Mouse (Mus musculus) macrophage (primary cell): ENCODE data around the gene Brd3. TPM values are rescaled to one million over a fixed set of nuclear protein-coding genes. Genes with fewer than 3 reads are reported as not detected.
"Not testable (repeated sequence)": the region's sequence is repeated elsewhere in the genome, so short reads cannot be mapped to it uniquely, and the experiment has no call there.

Experiments used
- H3K27ac ChIP-seq: fragments of 350-480 bp; formaldehyde crosslinking; 2 replicates; pipeline ENCODE4 v1.9.0; 2021
- H3K36me3 ChIP-seq: fragments of 350-480 bp; formaldehyde crosslinking; 2 replicates; pipeline ENCODE4 v1.9.0; 2021; ENCODE audit errors: inconsistent target
- H3K4me3 ChIP-seq: fragments of 350-480 bp; formaldehyde crosslinking; 2 replicates; pipeline ENCODE4 v1.9.0; 2021; ENCODE audit errors: inconsistent target
- H3K79me2 ChIP-seq: fragments of 350-480 bp; formaldehyde crosslinking; 2 replicates; pipeline ENCODE4 v1.9.0; 2021; ENCODE audit errors: inconsistent target
- WGBS: methylation state at CpG from one replicate; pipeline ENCODE4 v1.1.7; 2026; ENCODE audit warnings: inconsistent platforms; ENCODE audit not compliant: missing documents; 5-methylcytosine and 5-hydroxymethylcytosine counted together
- polyA plus RNA-seq: library from polyadenylated mRNA; stranded (reverse); fragments of 250-400 nt; gene quantifications from 3 replicates; pipeline ENCODE4 v1.2.4, GENCODE M21; 2018; ENCODE audit warnings: inconsistent platforms

Brd3 gene
- polyA plus RNA-seq, 1 experiment from 2014 or later = 33.6 TPM

DNA sequence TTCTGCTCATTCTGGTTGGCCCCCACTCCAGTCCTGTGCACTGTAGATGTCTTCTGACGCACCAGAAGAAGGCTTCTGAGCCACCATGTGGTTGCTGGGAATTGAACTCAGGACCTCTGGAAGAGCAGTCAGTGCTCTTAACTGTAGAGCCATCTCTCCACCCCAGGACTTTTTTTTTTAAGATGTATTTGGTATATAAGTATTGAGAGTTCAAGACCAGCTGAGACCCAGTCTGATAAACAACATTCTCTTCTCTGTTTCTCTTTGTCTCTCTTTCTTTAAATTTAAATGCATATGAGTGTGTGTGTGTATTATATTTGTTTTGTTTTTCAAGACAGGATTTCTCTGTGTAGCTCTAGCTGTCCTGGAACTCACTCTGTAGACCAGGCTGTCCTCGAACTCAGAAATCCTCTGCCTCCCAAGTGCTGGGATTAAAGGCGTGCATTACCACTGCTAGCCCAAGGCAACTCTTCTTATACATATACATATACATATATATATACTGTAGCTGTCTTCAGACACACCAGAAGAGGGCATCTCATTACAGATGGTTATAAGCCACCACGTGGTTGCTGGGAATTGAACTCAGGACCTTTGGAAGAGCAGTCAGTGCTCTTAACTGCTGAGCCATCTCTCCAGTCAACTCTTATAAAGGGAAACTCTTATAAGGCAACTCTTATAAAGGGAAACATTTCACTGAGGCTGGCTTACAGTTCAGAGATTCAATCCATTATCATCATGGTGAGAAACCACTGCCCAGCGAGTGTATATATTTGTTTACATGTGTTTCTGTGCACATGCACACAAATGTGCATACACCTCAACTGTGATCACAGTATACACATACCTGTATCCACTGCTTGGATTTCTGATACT, 31.2 kb upstream of the Brd3 start:
- 80% methylated on average over 5 of the region's 5 CpGs for WGBS
- H3K4me3 ChIP-seq, H3K79me2 ChIP-seq, H3K27ac ChIP-seq: not testable (repeated sequence)
- H3K36me3 ChIP-seq = peaks cover 27% of the 10 kb centered on the region

DNA sequence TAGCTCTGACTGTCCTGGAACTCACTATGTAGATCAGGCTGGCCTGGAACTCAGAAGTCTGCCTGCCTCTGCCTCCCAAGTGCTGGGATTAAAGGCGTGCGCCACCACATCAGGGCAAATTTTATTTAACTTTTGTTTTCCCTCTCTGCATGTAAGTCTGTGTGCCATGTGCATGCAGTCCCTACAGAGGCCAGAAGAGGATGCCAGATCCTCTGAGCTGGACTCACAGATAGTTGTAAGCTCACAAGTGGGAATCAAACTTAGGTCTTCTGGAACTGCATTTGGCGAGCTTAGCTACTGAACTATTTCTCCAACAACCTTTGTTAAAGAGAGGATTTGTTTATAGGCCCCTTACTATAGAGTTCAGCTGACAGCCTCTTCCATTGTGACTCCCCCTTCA, 10.8 kb upstream of the Brd3 start:
- Histone ChIP-seq H3K4me3 (no peak overlapping the region), H3K79me2 (peaks cover 51% of the 10 kb centered on the region), H3K27ac (no peak overlapping the region), H3K36me3 (peaks cover 24% of the 10 kb centered on the region)
- 97% methylated on average over 3 of the region's 3 CpGs for WGBS

DNA sequence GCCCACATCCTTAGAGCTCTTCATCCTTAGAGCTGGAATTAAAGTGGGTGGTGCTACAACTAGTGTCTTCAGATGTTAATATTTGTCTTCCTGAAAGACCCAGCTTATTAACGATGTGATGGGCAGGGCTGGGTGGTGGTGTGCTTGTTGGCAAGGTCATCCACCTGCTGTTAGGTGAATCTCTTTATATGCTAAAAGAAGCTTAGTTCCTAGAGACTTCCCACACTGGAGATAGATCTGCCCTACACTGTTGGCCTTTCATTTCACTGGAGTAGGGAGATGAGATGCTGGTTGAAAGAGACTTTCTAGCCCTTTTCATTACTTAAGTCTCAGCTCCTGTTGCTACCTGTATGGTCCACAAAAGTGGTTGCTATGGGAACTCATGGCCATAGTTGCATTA, 8.8 kb upstream of the Brd3 start:
- Histone ChIP-seq H3K36me3 (peaks cover 22% of the 10 kb centered on the region), H3K4me3 (peak overlapping the region; percentile 90), H3K79me2 (peaks cover 51% of the 10 kb centered on the region), H3K27ac (no peak overlapping the region)
- WGBS = 0% methylated on average over 1 of the region's 1 CpGs

DNA sequence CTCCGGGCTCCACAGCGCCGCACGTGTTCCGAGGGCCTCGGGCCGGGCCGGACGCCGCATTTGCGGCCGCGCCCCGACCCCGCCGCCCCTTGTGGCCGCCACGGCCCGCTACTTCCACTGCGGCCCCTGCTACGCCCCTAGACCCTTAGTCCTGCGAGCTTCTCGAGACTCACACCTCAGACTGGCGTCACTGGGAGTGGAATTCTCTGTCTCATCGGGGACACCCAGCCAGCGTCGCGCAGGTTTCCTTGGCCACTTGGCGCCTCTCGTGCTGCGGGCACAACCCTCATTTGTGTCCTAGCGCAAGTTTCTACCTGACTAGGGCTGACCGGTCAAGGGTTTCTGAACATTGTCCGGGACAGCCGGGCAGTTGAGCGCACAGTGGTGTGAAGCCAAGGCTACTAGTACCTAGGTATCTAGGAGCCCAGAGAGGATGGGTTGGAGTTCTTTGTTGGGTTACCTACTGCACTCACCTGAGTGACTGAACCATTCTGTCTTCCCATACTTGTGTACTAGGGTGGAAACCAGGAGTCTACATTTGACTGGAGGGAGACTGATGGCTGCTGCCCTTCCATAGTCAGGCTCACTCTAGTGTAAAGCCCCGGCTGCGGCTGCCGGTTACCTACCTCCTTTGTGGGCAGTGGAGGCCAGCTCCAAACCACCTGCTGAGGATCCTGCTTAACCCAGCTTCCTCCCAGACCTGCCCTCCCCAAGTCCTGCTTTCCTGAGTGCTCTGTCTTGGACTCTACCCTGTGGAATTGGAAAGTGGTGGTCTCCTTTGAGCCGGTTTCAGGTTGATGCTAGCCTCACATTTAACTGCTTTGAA, 8.1 kb upstream of the Brd3 start:
- Histone ChIP-seq H3K79me2 (peaks cover 51% of the 10 kb centered on the region), H3K36me3 (peaks cover 15% of the 10 kb centered on the region), H3K27ac (peak overlapping the region; percentile 47), H3K4me3 (peak overlapping the region; percentile 90)
- WGBS = under 1% methylated on average over 40 of the region's 40 CpGs

DNA sequence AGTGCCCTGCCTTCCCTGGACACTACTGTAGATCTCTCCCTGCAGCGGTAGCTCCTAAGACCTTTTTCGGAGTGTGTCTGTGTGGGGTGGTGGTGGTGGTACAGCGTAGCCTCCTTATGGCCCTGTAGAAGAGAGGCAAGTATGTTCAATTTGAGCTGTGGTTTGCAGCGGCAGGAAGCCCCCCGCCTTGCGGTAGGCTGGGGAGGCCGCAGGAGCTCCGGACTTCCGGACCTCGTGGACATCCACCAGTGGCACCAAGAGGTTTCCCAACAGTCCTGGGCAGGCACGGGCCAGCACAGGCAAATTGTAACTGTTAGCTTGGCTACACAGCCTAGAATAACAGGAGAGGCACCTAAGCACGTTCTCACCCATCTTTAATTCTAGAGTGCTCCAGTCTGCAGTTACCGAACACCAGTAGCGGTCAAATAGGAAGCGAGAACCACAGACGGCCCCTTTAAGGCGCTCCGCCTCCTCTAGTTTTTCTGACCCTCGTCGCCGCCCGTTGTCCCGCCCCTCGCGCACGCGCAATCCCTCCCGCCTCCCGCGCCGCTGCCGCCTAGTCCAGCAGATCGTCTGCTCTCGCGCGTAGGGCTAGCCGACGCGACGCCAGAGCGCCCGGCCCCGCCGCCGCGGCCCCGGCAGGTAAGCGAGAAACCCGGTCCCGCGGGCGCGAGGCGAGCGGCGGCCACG, 7.3 kb upstream of the Brd3 start, which contains the start of gene Wdr5:
TSS of gene Wdr5 (plus strand) at position 519 of the 690 bp plus-strand sequence.
- H3K36me3 ChIP-seq = peaks cover 7% of the 10 kb centered on the region
- under 1% methylated on average over 56 of the region's 57 CpGs for WGBS
- peaks cover 46% of the 10 kb centered on the region for H3K79me2 ChIP-seq
- H3K4me3 ChIP-seq = peak within 1 kb of the TSS; percentile 90
- peak within 1 kb of the TSS; percentile 92 for H3K27ac ChIP-seq

DNA sequence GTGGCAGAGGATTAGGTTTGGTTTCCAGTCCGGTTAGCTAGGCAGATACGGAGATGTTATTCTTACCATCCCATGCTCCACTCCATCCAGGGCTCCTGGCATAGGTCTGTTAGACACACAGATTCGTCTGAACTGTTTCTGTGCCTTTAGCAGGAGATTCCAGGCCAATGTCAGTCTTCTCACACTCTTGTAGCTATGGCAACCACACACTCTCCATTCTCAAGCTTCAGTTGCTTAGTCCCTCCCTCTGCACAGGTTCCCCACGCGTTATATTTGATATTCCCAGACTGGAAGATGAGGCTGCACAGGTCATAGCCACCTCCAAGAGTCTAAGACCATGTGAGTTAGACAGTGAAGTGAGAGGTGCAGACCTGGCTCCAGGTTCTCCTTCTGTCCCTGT, 6.4 kb upstream of the Brd3 start:
- Histone ChIP-seq H3K27ac (peak overlapping the region; percentile 92), H3K36me3 (no peaks in the 10 kb centered on the region; the same call in 1 of the 2 replicates), H3K79me2 (peaks cover 36% of the 10 kb centered on the region), H3K4me3 (peak overlapping the region; percentile 49)
- 64% methylated on average over 5 of the region's 5 CpGs for WGBS

DNA sequence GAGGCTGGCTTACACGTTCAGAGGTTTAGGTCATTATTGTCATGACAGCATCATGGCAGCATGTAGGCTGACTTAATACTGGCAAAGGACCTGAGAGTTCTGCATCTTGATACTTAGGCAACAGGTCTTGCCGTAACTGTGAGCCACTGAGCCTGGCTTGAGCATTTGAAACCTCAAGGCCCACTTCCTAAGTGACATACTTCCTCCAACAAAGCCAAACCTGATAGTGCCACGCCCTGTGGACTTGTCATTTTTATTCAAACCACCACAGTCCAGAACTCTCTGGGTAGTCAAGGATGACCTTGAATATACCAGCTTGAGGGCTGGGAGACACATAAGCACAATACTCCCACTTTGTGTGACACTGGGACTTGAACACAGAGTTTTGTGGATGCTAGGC, 5.4 kb upstream of the Brd3 start:
- H3K36me3 ChIP-seq = no peaks in the 10 kb centered on the region
- peaks cover 27% of the 10 kb centered on the region for H3K79me2 ChIP-seq
- no peak overlapping the region for H3K4me3 ChIP-seq
- WGBS = 64% methylated on average over 3 of the region's 3 CpGs
- H3K27ac ChIP-seq = no peak overlapping the region

DNA sequence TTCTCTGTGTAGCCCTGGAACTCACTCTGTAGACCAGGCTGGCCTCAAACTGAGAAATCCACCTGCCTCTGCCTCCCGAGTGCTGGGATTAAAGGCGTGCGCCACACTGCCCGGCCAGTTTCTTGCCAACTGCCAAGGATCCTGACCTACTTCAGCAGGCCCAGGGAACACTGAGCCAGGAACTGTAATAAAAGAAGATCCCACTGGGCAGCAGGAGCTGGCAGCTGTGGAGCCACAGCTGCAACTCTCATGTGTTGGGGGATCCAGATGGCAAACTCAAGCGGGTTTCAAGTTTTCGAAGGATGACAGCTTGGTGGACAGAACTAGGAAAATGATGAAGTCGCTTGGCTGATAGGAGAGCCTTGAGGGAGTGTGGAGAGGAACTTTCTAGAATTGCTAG, 3.2 kb upstream of the Brd3 start:
- peaks cover 5% of the 10 kb centered on the region for H3K79me2 ChIP-seq
- H3K36me3 ChIP-seq = no peaks in the 10 kb centered on the region
- H3K27ac ChIP-seq = no peak overlapping the region
- WGBS = 95% methylated on average over 7 of the region's 7 CpGs
- H3K4me3 ChIP-seq = no peak overlapping the region

DNA sequence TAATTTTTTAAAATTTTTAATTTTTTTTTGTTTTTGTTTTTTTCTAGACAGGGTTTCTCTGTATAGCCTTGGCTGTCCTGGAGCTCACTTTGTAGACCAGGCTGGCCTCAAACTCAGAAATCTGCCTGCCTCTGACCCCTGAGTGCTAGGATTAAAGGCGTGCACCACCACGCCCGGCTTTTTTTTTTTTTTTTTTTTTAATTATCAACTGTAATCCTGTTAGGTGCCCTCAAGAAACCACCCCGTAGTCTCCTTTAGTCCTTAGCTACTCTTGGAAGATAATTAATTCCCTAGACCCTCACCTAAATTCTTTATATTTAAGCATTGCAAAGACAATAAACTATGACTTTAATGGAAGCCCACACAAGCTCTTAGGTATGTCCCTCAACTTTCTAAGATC, 804 bp downstream of the Brd3 start:
- not testable (repeated sequence) for H3K36me3 ChIP-seq, H3K4me3 ChIP-seq, H3K79me2 ChIP-seq
- 86% methylated on average over 1 of the region's 4 CpGs for WGBS
- peak overlapping the region; percentile 27; the same call in 1 of the 2 replicates for H3K27ac ChIP-seq

DNA sequence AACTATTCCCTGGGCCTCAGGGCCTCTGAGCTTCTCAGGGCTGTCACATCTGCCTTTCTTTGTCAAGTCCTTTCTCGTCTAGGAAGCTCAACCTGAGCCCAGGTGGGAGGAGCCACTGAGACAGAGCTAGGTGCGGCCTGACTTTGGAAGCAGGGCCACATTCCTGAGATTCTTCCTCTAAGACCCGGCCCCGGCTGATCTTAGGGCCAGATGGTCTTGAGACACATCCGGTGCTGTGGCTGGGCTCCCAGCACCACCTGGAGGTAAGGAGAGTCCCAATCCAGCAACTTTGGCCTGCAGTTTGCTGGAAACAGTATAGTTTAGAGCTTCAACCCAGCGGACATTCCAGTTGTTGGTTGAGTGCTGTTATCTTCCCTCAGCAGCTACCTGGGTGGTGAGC, 1.9 kb downstream of the Brd3 start:
- Histone ChIP-seq H3K4me3 (no peak overlapping the region), H3K79me2 (no peaks in the 10 kb centered on the region), H3K36me3 (no peaks in the 10 kb centered on the region), H3K27ac (peak overlapping the region; percentile 94)
- 71% methylated on average over 6 of the region's 6 CpGs for WGBS

DNA sequence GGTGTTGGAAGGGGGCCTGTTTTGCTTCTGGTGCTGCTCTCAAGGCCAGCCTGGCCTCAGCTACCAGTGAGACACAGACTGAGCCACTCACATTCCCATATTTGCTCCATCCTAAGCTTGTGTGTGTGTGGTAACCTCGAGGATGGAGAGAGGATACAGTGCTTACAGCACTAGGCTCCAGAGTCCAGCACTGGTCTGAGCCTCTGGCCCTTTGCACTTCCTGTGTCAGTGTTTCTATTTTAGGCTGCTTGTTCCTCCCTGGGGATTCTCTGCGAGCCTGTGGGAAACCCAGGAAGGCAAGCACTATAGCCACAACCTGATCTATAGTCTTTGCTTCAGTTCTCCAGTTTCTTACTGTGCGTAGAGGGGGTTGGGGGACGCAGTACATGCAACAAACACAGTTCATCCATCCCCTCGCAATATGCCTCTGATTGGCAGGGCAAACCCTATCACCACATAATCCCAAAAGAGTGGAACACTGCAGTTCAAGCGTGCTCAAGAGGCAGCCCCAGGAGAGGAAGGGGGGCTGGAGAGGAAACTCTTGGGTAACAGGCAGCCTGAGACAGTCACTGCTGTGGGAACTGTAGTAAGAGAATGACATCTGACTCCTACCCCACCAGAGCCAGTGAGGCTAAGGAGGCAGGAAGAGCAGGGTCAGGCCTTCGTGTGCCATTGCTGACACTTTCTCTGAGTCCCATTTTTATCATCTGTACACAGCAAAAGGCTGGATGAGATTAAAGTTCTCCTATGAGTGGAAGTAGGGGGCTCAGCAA, 3.2 kb downstream of the Brd3 start:
- WGBS = 18% methylated on average over 7 of the region's 7 CpGs
- Histone ChIP-seq H3K36me3 (no peaks in the 10 kb centered on the region), H3K79me2 (no peaks in the 10 kb centered on the region), H3K27ac (peak overlapping the region; percentile 94), H3K4me3 (no peak overlapping the region)

DNA sequence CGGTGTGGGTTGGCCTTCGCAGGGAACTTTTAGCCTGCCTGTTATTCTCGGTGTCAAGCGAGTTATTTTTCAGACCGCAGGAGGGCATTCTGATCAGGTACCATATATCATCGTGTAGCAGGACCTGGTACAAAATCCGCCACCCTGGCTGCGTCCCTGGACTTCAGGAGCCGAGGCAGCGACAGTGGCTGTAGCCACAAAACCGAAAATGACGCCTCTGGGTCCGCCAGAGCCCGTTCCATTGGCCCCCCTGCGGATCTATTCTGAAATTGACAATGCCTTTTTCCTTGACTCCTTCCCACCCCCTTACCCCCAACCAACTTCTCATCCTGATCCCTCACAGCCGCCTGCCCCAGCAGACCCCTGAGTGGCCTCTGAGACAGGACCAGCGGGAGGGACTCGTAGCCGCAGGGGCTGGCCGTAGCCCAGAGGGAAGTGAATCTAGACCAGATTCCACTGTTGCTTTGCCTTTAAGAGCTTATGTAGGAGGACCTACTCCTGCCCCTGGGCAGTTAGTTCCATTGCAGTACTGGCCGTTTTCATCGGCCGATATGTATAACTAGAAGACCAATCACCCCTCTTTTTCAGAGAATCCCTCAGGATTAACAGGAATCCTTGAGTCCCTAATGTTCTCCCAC, 11.0 kb downstream of the Brd3 start:
- H3K4me3 ChIP-seq = peak overlapping the region; percentile 12; the same call in 1 of the 2 replicates
- no peaks in the 10 kb centered on the region for H3K79me2 ChIP-seq
- H3K36me3 ChIP-seq = no peaks in the 10 kb centered on the region
- H3K27ac ChIP-seq = peak overlapping the region; percentile 36; the same call in 1 of the 2 replicates
- 85% methylated on average over 23 of the region's 23 CpGs for WGBS

DNA sequence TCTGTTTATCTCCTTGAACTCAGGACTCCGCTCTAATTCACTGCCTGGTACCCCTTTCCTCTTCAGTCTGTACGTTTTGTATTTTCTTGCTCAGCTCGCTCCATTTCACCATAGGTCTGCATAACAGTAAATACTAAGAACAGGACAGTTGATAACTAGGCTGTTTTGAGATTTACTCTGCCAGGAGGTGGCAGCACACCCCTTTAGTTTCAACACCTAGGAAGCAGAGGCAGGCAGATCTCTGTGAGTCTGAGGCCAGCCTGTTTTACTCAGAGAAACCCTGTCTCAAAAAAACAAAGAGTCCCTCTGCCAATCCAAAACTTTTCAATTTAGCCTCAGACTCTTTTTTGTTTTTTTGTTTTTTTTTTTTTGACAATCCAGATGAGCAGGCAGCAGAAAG, 13.5 kb downstream of the Brd3 start:
- WGBS = 96% methylated on average over 3 of the region's 3 CpGs
- no peaks in the 10 kb centered on the region for H3K36me3 ChIP-seq
- H3K27ac ChIP-seq = no peak overlapping the region
- H3K79me2 ChIP-seq = no peaks in the 10 kb centered on the region
- no peak overlapping the region for H3K4me3 ChIP-seq
